Mouse (Mus musculus): ENCODE measurements around the gene Espn.

DNA sequence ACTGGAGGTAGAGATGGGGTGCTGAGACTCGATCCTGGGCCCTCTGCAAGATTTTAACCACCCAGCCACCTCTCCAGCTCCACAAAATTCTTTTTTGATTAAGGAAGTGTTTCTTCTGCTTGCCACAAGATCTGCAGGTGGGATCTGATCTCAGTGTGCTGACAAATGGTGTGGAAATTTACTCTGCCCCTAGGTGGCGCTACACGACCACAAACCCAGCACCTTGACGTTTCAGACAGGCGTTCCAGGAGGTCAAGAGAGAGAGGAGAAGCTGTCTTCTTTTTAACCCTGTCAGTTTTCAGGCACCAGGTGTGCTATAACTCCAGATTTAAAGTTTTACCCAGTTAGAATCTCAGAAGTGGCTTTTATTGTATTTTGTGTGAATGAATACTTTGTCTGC lies 20.9 kb upstream of the Espn start:
- TF ChIP-seq CHD2 (IDR thresholded peaks at IDR 0.05; ENCODE audit: low read depth, low read length) (no peak), MAFK (IDR thresholded peaks at IDR 0.05; ENCODE audit: insufficient read depth, low read depth, low read length) (no peak), ZNF384 (IDR thresholded peaks at IDR 0.05; ENCODE audit: low read depth, low read length) (no peak), ZC3H11A (IDR thresholded peaks at IDR 0.05; ENCODE audit: borderline replicate concordance, low read depth, low read length) (peak; percentile 69), HCFC1 (IDR thresholded peaks at IDR 0.05; ENCODE audit: borderline replicate concordance, insufficient read depth, low read length) (no peak)
